Mouse (Mus musculus): Measurements from ENCODE around the gene Grk1. TPM values are rescaled to one million over a fixed set of nuclear protein-coding genes. Genes with fewer than 3 reads are reported as not detected.

The Grk1 gene
- polyA plus RNA-seq, 1 experiment = not detected

- no peak for TF ChIP-seq CTCF (IDR thresholded peaks at IDR 0.05; ENCODE audit: borderline replicate concordance, insufficient read depth, low read length)
- no peak for TF ChIP-seq POLR2A (IDR thresholded peaks at IDR 0.05; ENCODE audit: low read depth, low read length)
- H3K4me1 ChIP-seq (ENCODE audit: control insufficient read depth, insufficient read depth, low read length) = no peaks in the 10 kb centered on the region
- H3K27ac ChIP-seq (ENCODE audit: insufficient read depth, low read length) = no peak overlapping the region
- no peak overlapping the region for H3K4me3 ChIP-seq (ENCODE audit: insufficient read depth, low read length)
Measured at GRCm38 (mm10) chr8:13419111-13419639, 14.3 kb downstream of the Grk1 start.

DNA sequence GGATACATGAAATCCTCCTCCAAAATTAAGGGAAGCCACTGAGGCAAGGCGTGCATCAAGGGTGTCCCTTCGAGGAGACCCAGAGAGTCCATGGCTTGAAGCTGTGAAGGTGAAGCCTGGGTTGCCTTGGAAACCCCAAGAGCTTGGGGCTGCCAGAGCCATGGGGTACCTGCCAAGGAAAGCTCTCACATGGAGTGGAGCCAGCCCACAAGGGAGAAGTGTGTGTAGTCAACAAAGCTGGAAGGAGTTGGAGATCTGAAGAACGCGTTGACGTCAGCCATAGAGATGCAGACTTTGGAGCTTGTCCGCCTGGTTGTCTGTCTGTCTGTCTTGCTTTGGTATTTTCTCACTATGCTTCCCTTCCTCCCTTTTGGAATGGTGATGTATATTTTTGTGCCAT, 16.1 kb downstream of the Grk1 start:
- no peak for TF ChIP-seq POLR2A (IDR thresholded peaks at IDR 0.05; ENCODE audit: low read depth, low read length)
- TF ChIP-seq CTCF (IDR thresholded peaks at IDR 0.05; ENCODE audit: borderline replicate concordance, insufficient read depth, low read length) = no peak
- no peak overlapping the region for H3K27ac ChIP-seq (ENCODE audit: insufficient read depth, low read length)
- H3K4me1 ChIP-seq (ENCODE audit: control insufficient read depth, insufficient read depth, low read length) = no peaks in the 10 kb centered on the region
- H3K4me3 ChIP-seq (ENCODE audit: insufficient read depth, low read length) = no peak overlapping the region

DNA sequence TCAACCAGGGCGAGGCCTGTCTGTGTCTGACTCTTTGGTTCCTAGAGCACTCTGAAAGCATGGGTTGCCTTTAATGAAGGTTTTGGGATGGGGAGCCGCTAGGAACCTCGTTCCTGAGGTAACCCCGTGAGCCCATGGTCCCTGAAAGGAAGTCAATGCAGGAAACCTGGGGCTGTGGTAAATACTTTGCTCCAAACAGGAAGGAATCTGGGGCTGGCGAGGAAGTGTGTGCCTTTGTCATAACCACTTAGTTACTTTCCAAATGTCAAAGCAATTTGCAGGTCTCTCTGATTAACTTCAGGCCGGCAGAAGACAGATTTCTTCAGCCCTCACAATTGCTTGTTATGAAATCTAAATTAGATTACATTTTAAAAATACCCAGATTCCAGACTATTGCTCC, 22.5 kb downstream of the Grk1 start:
- TF ChIP-seq POLR2A (IDR thresholded peaks at IDR 0.05; ENCODE audit: low read depth, low read length) = no peak
- no peak for TF ChIP-seq CTCF (IDR thresholded peaks at IDR 0.05; ENCODE audit: borderline replicate concordance, insufficient read depth, low read length)
- Histone ChIP-seq H3K4me1 (ENCODE audit: control insufficient read depth, insufficient read depth, low read length) (no peaks in the 10 kb centered on the region), H3K27ac (ENCODE audit: insufficient read depth, low read length) (no peak overlapping the region), H3K4me3 (ENCODE audit: insufficient read depth, low read length) (no peak overlapping the region)

DNA sequence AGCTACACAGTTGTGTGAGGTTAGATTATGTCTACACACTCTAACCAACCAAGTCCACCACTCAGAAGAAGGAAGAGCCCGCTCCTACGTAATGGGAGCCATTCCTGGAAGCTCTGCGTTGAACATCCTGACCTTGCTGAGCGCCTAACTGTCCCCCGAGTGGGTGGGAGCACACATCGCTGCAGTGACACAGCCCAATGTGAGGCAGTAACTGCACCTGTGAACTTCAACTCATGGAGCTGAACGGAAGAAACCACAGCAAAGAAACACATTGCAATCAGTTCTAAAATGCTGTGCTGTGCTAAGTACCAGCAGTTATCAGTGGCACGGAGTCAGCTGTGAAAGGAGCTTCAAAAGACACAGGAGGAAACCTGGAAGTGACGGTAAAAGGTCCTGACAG, 23.3 kb downstream of the Grk1 start:
- Histone ChIP-seq H3K4me1 (ENCODE audit: control insufficient read depth, insufficient read depth, low read length) (no peaks in the 10 kb centered on the region), H3K4me3 (ENCODE audit: insufficient read depth, low read length) (no peak overlapping the region), H3K27ac (ENCODE audit: insufficient read depth, low read length) (no peak overlapping the region)
- no peak for TF ChIP-seq POLR2A (IDR thresholded peaks at IDR 0.05; ENCODE audit: low read depth, low read length)
- TF ChIP-seq CTCF (IDR thresholded peaks at IDR 0.05; ENCODE audit: borderline replicate concordance, insufficient read depth, low read length) = no peak

DNA sequence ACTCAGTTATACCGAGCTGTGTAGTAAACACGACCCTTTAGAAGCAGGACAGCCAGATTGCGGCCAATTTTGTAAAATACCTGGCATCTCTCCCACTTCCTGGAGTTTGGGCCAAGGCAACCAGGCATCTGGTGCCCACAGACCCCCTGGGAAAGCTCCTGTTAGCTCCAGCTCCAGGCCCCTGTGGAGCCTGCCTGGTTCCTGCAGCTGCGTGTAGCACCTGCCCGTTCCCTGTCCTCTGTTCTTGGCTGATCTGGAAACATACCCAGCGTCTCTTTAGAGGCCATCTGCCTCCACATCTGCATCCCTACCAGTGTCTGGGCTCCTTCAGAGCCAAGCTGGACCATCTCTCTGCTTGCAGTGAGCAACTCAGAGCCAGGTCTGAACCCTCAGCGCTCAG, 25.5 kb downstream of the Grk1 start:
- no peak overlapping the region for H3K4me3 ChIP-seq (ENCODE audit: insufficient read depth, low read length)
- no peaks in the 10 kb centered on the region for H3K4me1 ChIP-seq (ENCODE audit: control insufficient read depth, insufficient read depth, low read length)
- no peak for TF ChIP-seq CTCF (IDR thresholded peaks at IDR 0.05; ENCODE audit: borderline replicate concordance, insufficient read depth, low read length)
- TF ChIP-seq POLR2A (IDR thresholded peaks at IDR 0.05; ENCODE audit: low read depth, low read length) = no peak
- H3K27ac ChIP-seq (ENCODE audit: insufficient read depth, low read length) = no peak overlapping the region

DNA sequence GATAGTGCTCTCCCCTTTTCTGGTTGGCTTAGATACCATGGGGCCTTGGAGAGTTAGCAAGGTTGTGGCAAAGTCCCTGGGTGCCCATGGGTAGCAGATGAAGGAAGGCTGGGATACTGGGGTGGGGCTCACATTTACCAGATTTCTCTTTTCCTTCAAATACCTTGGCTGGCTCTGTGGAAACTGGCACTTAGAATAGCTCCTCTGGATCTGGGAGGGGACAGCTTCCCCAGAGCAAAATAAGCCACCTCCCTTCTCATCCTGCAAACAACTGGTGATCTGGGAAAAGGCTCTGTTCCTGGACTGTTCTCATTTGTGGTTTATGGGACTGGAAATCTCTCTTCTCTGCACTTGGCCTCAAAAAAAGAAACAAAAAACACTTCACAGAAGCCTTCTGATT, 26.0 kb downstream of the Grk1 start:
- TF ChIP-seq POLR2A (IDR thresholded peaks at IDR 0.05; ENCODE audit: low read depth, low read length) (no peak), CTCF (IDR thresholded peaks at IDR 0.05; ENCODE audit: borderline replicate concordance, insufficient read depth, low read length) (no peak)
- H3K27ac ChIP-seq (ENCODE audit: insufficient read depth, low read length) = no peak overlapping the region
- H3K4me3 ChIP-seq (ENCODE audit: insufficient read depth, low read length) = no peak overlapping the region
- H3K4me1 ChIP-seq (ENCODE audit: control insufficient read depth, insufficient read depth, low read length) = no peaks in the 10 kb centered on the region

GRCm38 (mm10) chr8:13433130-13433529, 28.2 kb downstream of the Grk1 start:
- H3K27ac ChIP-seq (ENCODE audit: insufficient read depth, low read length) = no peak overlapping the region
- TF ChIP-seq POLR2A (IDR thresholded peaks at IDR 0.05; ENCODE audit: low read depth, low read length) = no peak
- TF ChIP-seq CTCF (IDR thresholded peaks at IDR 0.05; ENCODE audit: borderline replicate concordance, insufficient read depth, low read length) = no peak
- no peaks in the 10 kb centered on the region for H3K4me1 ChIP-seq (ENCODE audit: control insufficient read depth, insufficient read depth, low read length)
- no peak overlapping the region for H3K4me3 ChIP-seq (ENCODE audit: insufficient read depth, low read length)

DNA sequence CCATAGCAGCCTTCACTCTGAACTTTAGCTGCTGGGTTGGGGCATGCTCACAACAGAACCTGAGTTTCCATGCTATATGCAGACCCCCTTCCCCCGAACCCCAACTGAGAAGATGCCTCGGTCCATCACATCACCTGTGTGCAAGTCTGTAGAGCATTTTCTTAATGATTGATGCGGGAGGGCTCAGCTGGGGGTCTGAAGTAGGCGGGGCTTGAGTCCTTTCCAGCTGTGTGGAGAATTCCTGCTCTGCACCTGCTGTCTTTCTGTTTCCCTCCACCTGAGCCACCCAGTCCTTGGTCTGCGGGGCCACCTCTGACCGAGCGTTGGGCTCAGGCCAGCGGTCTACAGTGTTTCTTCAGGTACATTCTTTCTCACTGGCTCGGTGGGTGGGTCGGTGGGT, 30.0 kb downstream of the Grk1 start, which contains the start of gene Tmem255b:
Gene Tmem255b (plus strand): TSS at position 301 of the 400 bp plus-strand sequence.
- no peak within 1 kb of the TSS for H3K4me3 ChIP-seq (ENCODE audit: insufficient read depth, low read length)
- H3K27ac ChIP-seq (ENCODE audit: insufficient read depth, low read length) = no peak within 1 kb of the TSS
- no peaks in the 10 kb centered on the region for H3K4me1 ChIP-seq (ENCODE audit: control insufficient read depth, insufficient read depth, low read length)
- no peak for TF ChIP-seq CTCF (IDR thresholded peaks at IDR 0.05; ENCODE audit: borderline replicate concordance, insufficient read depth, low read length)
- no peak for TF ChIP-seq POLR2A (IDR thresholded peaks at IDR 0.05; ENCODE audit: low read depth, low read length)

GRCm38 (mm10) chr8:13436052-13436451, 31.2 kb downstream of the Grk1 start:
- TF ChIP-seq CTCF (IDR thresholded peaks at IDR 0.05; ENCODE audit: borderline replicate concordance, insufficient read depth, low read length) (no peak), POLR2A (IDR thresholded peaks at IDR 0.05; ENCODE audit: low read depth, low read length) (no peak)
- no peak overlapping the region for H3K4me3 ChIP-seq (ENCODE audit: insufficient read depth, low read length)
- no peaks in the 10 kb centered on the region for H3K4me1 ChIP-seq (ENCODE audit: control insufficient read depth, insufficient read depth, low read length)
- no peak overlapping the region for H3K27ac ChIP-seq (ENCODE audit: insufficient read depth, low read length)

DNA sequence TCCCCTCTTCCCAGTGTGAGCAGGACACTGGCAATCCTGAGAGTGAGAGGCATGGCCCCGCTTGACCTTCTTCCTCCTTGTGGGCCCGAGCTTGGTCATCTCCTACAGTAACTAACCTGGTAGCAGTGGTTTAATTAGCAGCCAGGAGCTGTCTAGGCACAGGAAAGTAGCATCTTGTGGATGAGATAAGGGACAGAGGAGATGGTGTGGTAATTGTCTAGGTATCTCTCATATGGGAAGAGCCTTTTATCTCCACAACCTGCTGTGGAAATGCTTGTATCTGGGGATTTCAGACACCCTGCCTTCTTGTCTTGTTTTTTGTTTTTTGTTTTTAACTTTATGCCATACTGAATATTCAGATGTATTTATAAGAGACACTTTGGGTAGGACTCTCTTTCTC, 32.6 kb downstream of the Grk1 start:
- TF ChIP-seq POLR2A (IDR thresholded peaks at IDR 0.05; ENCODE audit: low read depth, low read length) = no peak
- TF ChIP-seq CTCF (IDR thresholded peaks at IDR 0.05; ENCODE audit: borderline replicate concordance, insufficient read depth, low read length) = no peak
- Histone ChIP-seq H3K27ac (ENCODE audit: insufficient read depth, low read length) (no peak overlapping the region), H3K4me3 (ENCODE audit: insufficient read depth, low read length) (no peak overlapping the region), H3K4me1 (ENCODE audit: control insufficient read depth, insufficient read depth, low read length) (no peaks in the 10 kb centered on the region)

DNA sequence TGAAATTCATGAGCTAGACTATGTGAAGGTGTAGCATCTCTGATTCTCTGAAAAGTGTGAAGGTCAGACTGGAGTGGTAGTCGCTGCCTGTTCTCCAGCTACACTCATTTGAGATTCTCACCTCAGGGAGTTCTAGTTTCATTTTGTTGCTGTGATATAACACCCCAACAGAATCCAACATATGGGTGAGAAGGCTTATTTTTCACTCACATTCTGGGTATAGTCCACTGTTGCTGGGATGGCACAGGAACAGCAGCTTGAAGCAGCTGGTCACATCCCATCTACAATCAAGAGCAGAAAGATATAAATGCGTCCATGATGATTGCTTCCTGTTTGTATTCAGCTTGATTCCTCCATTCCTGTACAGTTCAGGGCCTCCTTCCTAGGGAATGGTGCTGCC, 37.3 kb downstream of the Grk1 start:
- TF ChIP-seq POLR2A (IDR thresholded peaks at IDR 0.05; ENCODE audit: low read depth, low read length) (no peak), CTCF (IDR thresholded peaks at IDR 0.05; ENCODE audit: borderline replicate concordance, insufficient read depth, low read length) (no peak)
- Histone ChIP-seq H3K4me1 (ENCODE audit: control insufficient read depth, insufficient read depth, low read length) (no peaks in the 10 kb centered on the region), H3K4me3 (ENCODE audit: insufficient read depth, low read length) (no peak overlapping the region), H3K27ac (ENCODE audit: insufficient read depth, low read length) (no peak overlapping the region)
